Mouse (Mus musculus): Measurements from ENCODE around the gene Vasp. TPM values are rescaled to one million over a fixed set of nuclear protein-coding genes. Genes with fewer than 3 reads are reported as not detected.

Gene Vasp
- total and polyA plus RNA-seq, 3 experiments: 130 to 185 TPM; not detected in 1

DNA sequence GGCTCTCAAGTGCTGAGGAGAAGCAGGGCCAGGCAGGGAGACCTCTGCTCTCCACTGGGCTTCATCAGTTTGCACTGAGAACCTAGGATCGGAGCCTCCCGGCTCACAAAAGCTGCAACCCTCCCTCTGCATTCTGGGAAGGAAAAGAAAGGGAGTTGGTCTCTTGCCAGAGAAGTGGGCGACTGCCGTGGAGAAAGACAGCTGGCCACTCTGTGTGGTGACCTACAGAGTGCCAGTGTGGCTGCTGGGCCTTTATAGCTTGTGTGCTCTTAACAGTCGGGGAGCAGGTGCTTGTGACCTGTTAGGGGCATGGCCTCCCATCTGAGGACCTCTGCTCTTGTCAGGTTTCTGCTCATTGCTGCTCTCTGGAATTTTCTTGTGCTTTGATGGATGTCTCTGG, 27.8 kb downstream of the Vasp start:
- Histone ChIP-seq H3K27me3 (ENCODE audit: control insufficient read depth in 1 of 2, insufficient read depth in 2 of 2, low read length in 2 of 2) (no peaks in the 10 kb centered on the region), H3K4me3 (ENCODE audit: control insufficient read depth in 1 of 2, insufficient read depth in 1 of 2, low read depth in 2 of 2, low read length in 2 of 2) (no peak overlapping the region), H3K9me3 (replicated peaks; ENCODE audit: insufficient read depth, low read length) (no peaks in the 10 kb centered on the region), H3K27ac (ENCODE audit: control insufficient read depth, low read depth, low read length) (no peak overlapping the region), H3K4me1 (ENCODE audit: control insufficient read depth in 1 of 2, insufficient read depth in 2 of 2, low read length in 2 of 2) (peaks cover 4 to 24% of the 10 kb centered on the region in 2 experiments; a peak in 3 of 4 replicates), H3K9ac (ENCODE audit: control insufficient read depth, low read depth, low read length, poor library complexity, severe bottlenecking) (no peak overlapping the region), H3K79me2 (ENCODE audit: control insufficient read depth, insufficient read depth, low read length, poor library complexity) (peaks cover 8% of the 10 kb centered on the region), H3K36me3 (ENCODE audit: control insufficient read depth in 1 of 2, insufficient read depth in 2 of 2, low read length in 2 of 2) (peaks cover 4 to 19% of the 10 kb centered on the region in 2 experiments; a peak in 3 of 4 replicates)
- TF ChIP-seq ZMIZ1 (IDR thresholded peaks at IDR 0.05; ENCODE audit: low read depth, low read length) (no peak), MAX (IDR thresholded peaks at IDR 0.05; ENCODE audit: low read length) (no peak), KAT2A (conservative IDR thresholded peaks at IDR 0.05; ENCODE audit: low read depth, low read length) (no peak), UBTF (IDR thresholded peaks at IDR 0.05; ENCODE audit: borderline replicate concordance, insufficient read depth, low read depth, low read length) (no peak), TAL1 (IDR thresholded peaks at IDR 0.05; ENCODE audit: low read length) (no peak), MXI1 (IDR thresholded peaks at IDR 0.05; ENCODE audit: low read depth, low read length) (no peak), POLR2A (IDR thresholded peaks at IDR 0.05; ENCODE audit: control insufficient read depth in 1 of 2, insufficient read depth in 1 of 2, low read depth in 1 of 2, low read length in 2 of 2, poor library complexity in 1 of 2) (no peak), TBP (IDR thresholded peaks at IDR 0.05; ENCODE audit: low read depth, low read length) (no peak), E2F4 (IDR thresholded peaks at IDR 0.05; ENCODE audit: borderline replicate concordance, low read depth, low read length) (no peak), MYB (IDR thresholded peaks at IDR 0.05; ENCODE audit: low read depth, low read length) (no peak), RCOR1 (IDR thresholded peaks at IDR 0.05; ENCODE audit: low read depth, low read length) (no peak), NRF1 (IDR thresholded peaks at IDR 0.05; ENCODE audit: insufficient read depth, low read depth, low read length, poor library complexity, severe bottlenecking) (no peak), HCFC1 (IDR thresholded peaks at IDR 0.05; ENCODE audit: low read depth, low read length) (no peak), ZC3H11A (IDR thresholded peaks at IDR 0.05; ENCODE audit: low read depth, low read length) (no peak), MAFK (IDR thresholded peaks at IDR 0.05; ENCODE audit: borderline replicate concordance, low read depth, low read length) (no peak), NELFE (IDR thresholded peaks at IDR 0.05; ENCODE audit: low read depth, low read length) (no peak), GATA1 (IDR thresholded peaks at IDR 0.05; ENCODE audit: low read depth, low read length) (no peak), MEF2A (IDR thresholded peaks at IDR 0.05; ENCODE audit: extremely low read depth, insufficient replicate concordance, low read depth, low read length, poor library complexity, severe bottlenecking) (no peak), GABPA (IDR thresholded peaks at IDR 0.05; ENCODE audit: low read depth, low read length) (no peak), RAD21 (IDR thresholded peaks at IDR 0.05; ENCODE audit: low read depth, low read length) (no peak)
- no peak for DNase-seq (ENCODE audit: low read depth, low spot score)

DNA sequence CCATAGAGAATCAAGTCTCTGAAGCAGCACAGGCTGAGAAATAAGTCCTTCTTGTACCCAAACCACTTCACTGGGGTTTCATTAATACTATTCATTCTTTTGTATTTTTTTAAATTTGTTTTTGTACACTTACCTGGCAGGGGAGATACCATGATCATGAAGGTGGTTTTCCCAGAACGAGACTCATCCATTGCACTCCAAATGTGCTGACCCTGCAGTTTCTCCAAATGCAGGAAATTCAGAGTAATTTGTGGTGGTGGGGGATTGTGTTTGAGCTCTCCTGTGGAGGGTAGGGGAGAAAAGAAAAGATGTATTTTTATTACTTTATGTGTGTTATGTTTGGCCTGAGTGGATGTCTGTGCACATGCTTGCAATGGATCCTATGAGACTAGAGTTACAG, 29.6 kb downstream of the Vasp start:
- peaks cover 4 to 16% of the 10 kb centered on the region in 2 experiments; a peak in 3 of 4 replicates for H3K36me3 ChIP-seq (ENCODE audit: control insufficient read depth in 1 of 2, insufficient read depth in 2 of 2, low read length in 2 of 2)
- no peaks in the 10 kb centered on the region for H3K9me3 ChIP-seq (replicated peaks; ENCODE audit: insufficient read depth, low read length)
- no peak overlapping the region for H3K4me3 ChIP-seq (ENCODE audit: control insufficient read depth in 1 of 2, insufficient read depth in 1 of 2, low read depth in 2 of 2, low read length in 2 of 2)
- no peak overlapping the region for H3K27ac ChIP-seq (ENCODE audit: control insufficient read depth, low read depth, low read length)
- no peak overlapping the region for H3K9ac ChIP-seq (ENCODE audit: control insufficient read depth, low read depth, low read length, poor library complexity, severe bottlenecking)
- no peak for DNase-seq (ENCODE audit: low read depth, low spot score)
- H3K79me2 ChIP-seq (ENCODE audit: control insufficient read depth, insufficient read depth, low read length, poor library complexity): peaks cover 8% of the 10 kb centered on the region
- peaks cover 4 to 18% of the 10 kb centered on the region in 2 experiments; a peak in 3 of 4 replicates for H3K4me1 ChIP-seq (ENCODE audit: control insufficient read depth in 1 of 2, insufficient read depth in 2 of 2, low read length in 2 of 2)
- TF ChIP-seq ZKSCAN1 (IDR thresholded peaks at IDR 0.05; ENCODE audit: low read depth, low read length) (no peak), BHLHE40 (IDR thresholded peaks at IDR 0.05; ENCODE audit: borderline replicate concordance, low read depth, low read length) (no peak), GATA1 (IDR thresholded peaks at IDR 0.05; ENCODE audit: low read depth, low read length) (no peak), POLR2AphosphoS5 (IDR thresholded peaks at IDR 0.05; ENCODE audit: borderline replicate concordance, low read depth, low read length) (no peak), MAZ (IDR thresholded peaks at IDR 0.05; ENCODE audit: low read depth, low read length) (no peak), MAFK (IDR thresholded peaks at IDR 0.05; ENCODE audit: borderline replicate concordance, low read depth, low read length) (no peak; the same call in 1 of the 2 replicates), MAX (IDR thresholded peaks at IDR 0.05; ENCODE audit: low read length) (no peak), SIN3A (IDR thresholded peaks at IDR 0.05; ENCODE audit: low read length) (no peak)
- H3K27me3 ChIP-seq (ENCODE audit: control insufficient read depth in 1 of 2, insufficient read depth in 2 of 2, low read length in 2 of 2): no peaks in the 10 kb centered on the region
